Mouse (Mus musculus): ENCODE results near the gene Sik3.
"Not testable (repeated sequence)": the region's sequence is repeated elsewhere in the genome, so short reads cannot be mapped to it uniquely, and the experiment has no call there.

Gene Sik3

GRCm38 (mm10) chr9:46058065-46058464 is 45.4 kb downstream of the Sik3 start:
- DNase-seq (ENCODE audit: low read depth): no peak

GRCm38 (mm10) chr9:46060249-46060648 is 47.6 kb downstream of the Sik3 start:
- DNase-seq (ENCODE audit: low read depth): no peak

DNA sequence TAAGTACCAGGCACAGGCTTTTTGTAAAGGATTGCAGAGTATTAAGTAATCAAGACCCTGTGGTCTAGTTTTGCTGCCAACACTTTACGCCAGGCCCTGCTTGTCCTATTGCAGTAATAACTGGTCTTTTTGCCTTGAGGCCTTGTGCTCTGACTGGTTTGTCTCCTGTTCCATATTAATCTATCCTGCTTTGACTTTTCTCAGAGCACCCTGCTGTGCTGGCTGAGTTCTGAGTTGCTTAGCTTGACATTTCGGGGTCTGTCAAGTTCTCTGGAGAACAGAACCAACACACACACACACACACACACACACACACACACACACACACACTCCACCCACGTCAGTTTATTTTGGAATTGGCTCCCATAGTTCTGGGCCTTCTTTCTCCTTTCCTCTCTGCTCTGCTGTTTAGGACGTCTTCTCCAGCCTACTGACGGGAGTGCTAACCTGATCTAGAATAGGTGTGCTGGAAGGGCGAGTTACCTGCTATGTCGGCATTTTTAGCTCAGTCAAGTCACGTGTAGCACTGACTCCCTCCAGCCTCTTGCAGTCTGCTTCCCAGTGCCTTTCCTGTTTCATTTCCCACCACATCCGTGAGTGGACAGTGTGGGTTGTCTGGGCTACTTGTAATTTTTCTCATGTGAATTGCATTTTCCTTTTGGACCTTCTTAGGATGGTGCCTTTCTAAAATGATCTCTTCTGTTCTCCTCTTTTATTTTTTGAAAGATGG is 49.2 kb downstream of the Sik3 start:
- no peak for DNase-seq (ENCODE audit: low read depth)

DNA sequence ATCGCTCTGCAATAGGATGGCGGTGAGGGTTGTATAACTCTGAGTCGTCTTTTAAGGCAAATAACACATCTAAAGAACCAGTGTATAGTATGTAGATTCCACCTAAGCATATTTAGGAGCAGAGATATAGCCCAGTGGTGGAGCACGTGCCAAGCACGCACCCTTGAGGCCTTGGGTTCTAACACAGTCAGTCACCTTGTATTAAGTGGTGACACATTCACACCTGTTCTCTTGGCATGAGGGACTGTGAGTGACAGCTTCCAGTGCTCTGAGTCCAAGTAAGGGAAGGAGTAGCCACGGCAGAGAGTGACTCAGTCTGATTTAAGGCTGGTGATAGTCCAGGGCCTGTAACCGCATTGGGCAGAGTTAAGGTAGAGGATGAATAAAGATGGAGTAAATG is 51.7 kb downstream of the Sik3 start:
- DNase-seq (ENCODE audit: low read depth): no peak

GRCm38 (mm10) chr9:46066711-46067110 is 54.1 kb downstream of the Sik3 start:
- no peak for DNase-seq (ENCODE audit: low read depth)

DNA sequence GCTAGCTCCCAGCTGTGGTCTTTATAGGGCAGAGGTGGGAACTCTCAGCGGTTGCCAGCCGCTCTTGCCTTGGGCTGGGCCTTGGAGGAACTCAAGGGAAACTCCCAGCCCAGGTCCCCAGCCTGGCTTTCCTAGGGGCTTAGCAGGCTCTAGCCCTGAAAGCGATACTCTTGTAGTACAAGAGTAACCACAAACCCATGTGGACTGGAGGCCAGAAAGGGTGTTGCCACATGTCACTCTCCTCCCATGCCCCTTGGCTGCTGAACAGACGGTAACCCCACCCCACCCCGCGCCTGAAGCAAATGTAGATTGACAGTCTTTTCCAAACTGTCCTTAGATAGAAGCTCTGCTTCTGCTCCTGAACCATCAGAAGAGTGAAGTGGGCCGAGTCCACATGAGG is 55.1 kb downstream of the Sik3 start:
- DNase-seq (ENCODE audit: low read depth): peak; percentile 48

- DNase-seq (ENCODE audit: low read depth): no peak
Measured at GRCm38 (mm10) chr9:46069013-46069412, 56.4 kb downstream of the Sik3 start.

GRCm38 (mm10) chr9:46072101-46072835 is 59.6 kb downstream of the Sik3 start:
- no peak for DNase-seq (ENCODE audit: low read depth)

- no peak for DNase-seq (ENCODE audit: low read depth)
Measured at GRCm38 (mm10) chr9:46073443-46073842, 60.8 kb downstream of the Sik3 start.

GRCm38 (mm10) chr9:46075578-46075977 is 63.0 kb downstream of the Sik3 start:
- DNase-seq (ENCODE audit: low read depth): no peak

- no peak for DNase-seq (ENCODE audit: low read depth)
Measured at GRCm38 (mm10) chr9:46082381-46082821, 69.8 kb downstream of the Sik3 start.

DNA sequence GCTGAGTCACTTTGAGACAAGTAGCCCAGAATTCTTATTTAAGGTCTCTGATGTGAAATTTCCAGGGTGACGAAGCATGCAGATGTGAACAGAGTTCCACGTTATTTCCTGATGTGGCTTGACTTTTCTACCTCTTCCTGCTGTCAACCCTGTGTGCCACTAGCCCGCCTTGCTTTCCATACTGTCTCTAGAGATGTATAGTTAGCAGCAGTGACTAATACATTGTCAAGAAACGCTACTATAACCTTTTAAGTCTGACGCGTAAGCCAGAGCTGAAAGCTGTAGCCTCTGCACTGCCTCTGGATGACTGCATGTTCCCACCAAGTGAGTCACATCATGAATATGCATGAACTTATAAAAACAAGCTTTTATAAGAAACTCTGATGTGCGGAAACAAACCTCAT is 70.9 kb downstream of the Sik3 start:
- DNase-seq (ENCODE audit: low read depth): no peak

- no peak for DNase-seq (ENCODE audit: low read depth)
Measured at GRCm38 (mm10) chr9:46085898-46086297, 73.3 kb downstream of the Sik3 start.

DNA sequence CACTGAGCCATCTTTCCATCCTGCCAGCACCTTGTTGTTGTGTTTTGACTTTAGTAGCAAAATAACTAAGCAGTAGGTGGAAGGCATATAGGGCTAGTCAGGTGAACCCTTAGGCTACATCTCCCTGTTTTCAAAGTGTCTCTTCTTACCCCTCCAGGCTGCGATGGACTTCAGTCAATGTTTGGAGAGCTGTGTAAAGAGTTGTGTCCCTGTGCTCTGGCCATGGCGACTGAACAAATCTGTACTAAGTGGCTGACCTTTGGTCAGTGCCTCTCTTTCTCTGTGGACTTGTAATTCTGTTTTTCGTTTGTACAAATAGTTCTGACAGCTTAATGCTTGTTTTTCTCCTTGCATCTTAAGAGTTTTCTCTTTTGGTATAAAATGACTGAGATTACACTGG is 74.2 kb downstream of the Sik3 start:
- DNase-seq (ENCODE audit: low read depth): no peak

DNA sequence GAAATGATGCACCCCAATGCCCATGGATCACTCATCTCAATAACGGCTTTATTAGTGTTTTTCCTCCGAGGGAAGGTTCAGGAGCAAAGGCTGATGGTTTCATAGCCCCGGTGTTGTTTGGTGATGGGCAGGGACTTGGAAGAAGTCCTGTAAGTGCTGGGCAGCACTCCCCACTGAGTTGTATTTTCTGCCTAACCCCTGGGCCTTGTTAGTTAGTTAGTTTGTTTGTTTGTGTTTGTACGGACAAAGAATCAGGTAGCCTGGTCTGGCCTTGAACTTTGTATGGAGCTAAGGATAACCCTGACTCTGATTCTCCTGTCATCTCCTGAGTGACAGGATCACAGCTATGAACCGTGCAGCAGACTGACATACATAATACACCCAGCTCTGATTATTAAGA is 74.8 kb downstream of the Sik3 start:
- no peak for DNase-seq (ENCODE audit: low read depth)

GRCm38 (mm10) chr9:46088722-46089121 is 76.1 kb downstream of the Sik3 start:
- DNase-seq (ENCODE audit: low read depth): no peak

- DNase-seq (ENCODE audit: low read depth): no peak
Measured at GRCm38 (mm10) chr9:46090066-46090465, 77.4 kb downstream of the Sik3 start.

DNA sequence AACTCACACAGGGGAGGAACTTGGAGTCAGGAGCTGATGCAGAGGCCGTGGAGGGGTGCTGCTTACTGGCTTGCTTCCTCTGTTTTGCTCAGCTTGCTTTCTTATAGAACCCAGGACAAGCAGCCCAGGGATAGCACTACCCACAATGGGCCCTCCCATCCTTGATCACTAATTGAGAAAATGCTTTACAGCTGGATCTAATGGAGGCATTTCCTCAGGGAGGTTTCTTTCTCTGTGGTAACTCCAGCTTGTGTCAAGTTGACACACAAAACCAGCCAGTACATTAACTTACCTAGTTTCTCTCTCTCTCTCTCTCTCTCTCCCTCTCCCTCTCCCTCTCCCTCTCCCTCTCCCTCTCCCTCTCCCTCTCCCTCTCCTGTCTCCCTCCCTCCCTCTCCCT is 78.5 kb downstream of the Sik3 start:
- not testable (repeated sequence) for DNase-seq (ENCODE audit: low read depth)

- DNase-seq (ENCODE audit: low read depth): no peak
Measured at GRCm38 (mm10) chr9:46092633-46093032, 80.0 kb downstream of the Sik3 start.

- DNase-seq (ENCODE audit: low read depth): no peak
Measured at GRCm38 (mm10) chr9:46098360-46098985, 85.9 kb downstream of the Sik3 start.

- no peak for DNase-seq (ENCODE audit: low read depth)
Measured at GRCm38 (mm10) chr9:46099107-46099506, 86.5 kb downstream of the Sik3 start.

DNA sequence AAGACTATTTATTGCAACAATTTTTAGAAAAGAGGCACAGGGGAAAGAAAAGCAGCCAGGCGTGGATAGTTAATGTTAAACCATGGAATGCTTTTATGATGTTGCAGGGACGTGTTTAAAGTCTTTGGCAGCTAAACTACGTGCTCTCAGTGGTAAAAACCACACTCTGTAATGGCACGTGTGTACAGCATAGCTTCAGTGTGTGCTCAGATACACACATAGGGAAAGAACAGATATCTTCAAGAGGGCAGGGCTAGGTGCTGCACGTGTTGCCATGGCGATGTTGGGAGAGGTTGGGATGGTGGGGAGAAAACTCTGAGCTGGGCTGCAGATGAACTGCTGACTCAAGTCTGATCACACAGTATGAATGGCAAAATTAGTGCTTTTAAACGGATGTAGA is 90.5 kb downstream of the Sik3 start:
- DNase-seq (ENCODE audit: low read depth): no peak

- no peak for DNase-seq (ENCODE audit: low read depth)
Measured at GRCm38 (mm10) chr9:46106105-46106504, 93.5 kb downstream of the Sik3 start.

Measured in c-Kit-positive CD71-negative TER-119-negative erythroid progenitor cells, embryonic 14.5 days (primary cell).